Mouse (Mus musculus) C2C12 (cell line): ENCODE data around the gene Pnpo. TPM values are rescaled to one million over a fixed set of nuclear protein-coding genes. Genes with fewer than 3 reads are reported as not detected.

Experiments used
- H3K27me3 ChIP-seq: one replicate; pipeline ENCODE4 v1.6.1; 2011; ENCODE audit not compliant: control insufficient read depth, insufficient read depth, insufficient read length
- H3K36me3 ChIP-seq: one replicate; pipeline ENCODE4 v1.6.1; 2011; ENCODE audit not compliant: control insufficient read depth, insufficient read depth
- H3K4me3 ChIP-seq: one replicate; pipeline ENCODE4 v1.5.1; 2011; ENCODE audit warnings: mild to moderate bottlenecking, control low read depth; ENCODE audit not compliant: poor library complexity, insufficient read depth, severe bottlenecking
- H3K79me2 ChIP-seq: one replicate; pipeline ENCODE4 v1.6.1; 2011; ENCODE audit not compliant: control insufficient read depth, insufficient read depth
- H3K79me3 ChIP-seq: one replicate; pipeline ENCODE4 v1.6.1; 2011; ENCODE audit warnings: low read depth, control low read depth
- H3ac ChIP-seq: one replicate; pipeline ENCODE3; 2011; ENCODE audit warnings: low read depth; ENCODE audit not compliant: control insufficient read depth, insufficient read length
- CEBPB ChIP-seq: IDR thresholded peaks from one replicate; pipeline ENCODE4 v1.6.1; 2011; ENCODE audit warnings: low read depth, mild to moderate bottlenecking, control low read depth, moderate library complexity
- CTCF ChIP-seq: IDR thresholded peaks from one replicate; pipeline ENCODE4 v1.5.1; 2011; ENCODE audit not compliant: control insufficient read depth, insufficient read depth, insufficient read length
- FOSL1 ChIP-seq: IDR thresholded peaks from one replicate; pipeline ENCODE4 v1.8.0; 2011; ENCODE audit warnings: mild to moderate bottlenecking, low read length; ENCODE audit not compliant: poor library complexity, insufficient read depth, severe bottlenecking
- MAX ChIP-seq: IDR thresholded peaks from one replicate; pipeline ENCODE4 v1.6.1; 2011; ENCODE audit warnings: mild to moderate bottlenecking, control low read depth
- MYOD1 ChIP-seq: IDR thresholded peaks from one replicate; pipeline ENCODE4 v1.6.1; 2011; ENCODE audit warnings: low read depth; ENCODE audit not compliant: control insufficient read depth, insufficient read length
- MYOG ChIP-seq: IDR thresholded peaks from one replicate; pipeline ENCODE4 v1.6.1; 2011; ENCODE audit not compliant: control insufficient read depth, insufficient read length; ENCODE audit errors: extremely low read depth
- USF1 ChIP-seq: IDR thresholded peaks from one replicate; pipeline ENCODE4 v1.6.1; 2011; ENCODE audit warnings: low read depth, mild to moderate bottlenecking, control low read depth, moderate library complexity
- polyA plus RNA-seq: library from polyadenylated mRNA; unstranded; fragments of >200 nt; fragmentation: generic; extraction: Trizol; gene quantifications from one replicate; pipeline ENCODE4 v1.2.1, GENCODE M21; 2012; ENCODE audit warnings: missing spikeins

Gene Pnpo
- polyA plus RNA-seq, 1 experiment: 8.5 TPM

DNA sequence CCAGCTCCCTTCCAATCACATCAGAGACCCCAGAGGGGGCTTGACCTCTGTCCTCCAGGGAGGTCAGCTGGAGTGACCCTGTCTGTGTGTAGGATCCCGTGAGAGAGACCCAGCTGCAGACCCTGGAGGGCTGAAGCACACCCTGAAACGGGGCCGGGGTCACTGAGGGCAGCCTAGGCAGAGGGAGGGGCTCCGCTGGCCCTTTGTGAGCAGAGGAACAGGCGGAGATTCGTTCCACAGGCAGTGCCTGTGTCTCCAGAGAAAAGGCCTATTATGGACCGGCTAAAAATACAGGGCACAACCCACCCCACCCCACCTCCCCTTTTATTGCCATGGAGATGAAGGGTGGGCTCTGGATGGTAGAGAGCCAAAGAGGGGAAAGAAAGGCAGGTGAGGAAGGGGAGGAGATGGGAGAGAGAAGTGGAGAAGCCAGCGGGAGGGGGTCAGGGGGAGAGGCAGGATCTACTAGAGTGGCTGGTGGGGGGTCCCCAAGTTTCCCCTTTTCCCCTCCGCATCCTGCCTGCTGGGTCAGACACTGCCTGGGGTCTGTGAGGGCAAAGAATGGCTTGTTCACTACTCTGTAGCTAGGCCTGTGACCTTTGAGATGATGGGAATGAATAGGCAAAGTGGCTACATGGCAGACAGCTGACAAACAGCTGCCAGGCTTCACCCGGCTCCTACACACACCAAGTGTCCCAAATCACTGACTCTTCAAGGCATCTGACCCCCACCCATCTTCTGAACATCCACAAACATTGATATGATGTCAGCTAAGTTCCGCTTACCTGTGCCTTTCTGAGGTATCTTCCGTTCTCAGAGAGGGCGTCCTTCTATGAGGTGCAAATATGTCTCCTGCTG is 44.1 kb downstream of the Pnpo start:
- H3K36me3 ChIP-seq: no peaks in the 10 kb centered on the region
- no peaks in the 10 kb centered on the region for H3K79me3 ChIP-seq
- H3K79me2 ChIP-seq: no peaks in the 10 kb centered on the region
- H3K27me3 ChIP-seq: no peaks in the 10 kb centered on the region
- H3K4me3 ChIP-seq: no peak overlapping the region
- TF ChIP-seq MAX (no peak), MYOG (no peak), MYOD1 (no peak), USF1 (no peak), FOSL1 (no peak), CEBPB (no peak), CTCF (no peak)
- no peak overlapping the region for H3ac ChIP-seq

DNA sequence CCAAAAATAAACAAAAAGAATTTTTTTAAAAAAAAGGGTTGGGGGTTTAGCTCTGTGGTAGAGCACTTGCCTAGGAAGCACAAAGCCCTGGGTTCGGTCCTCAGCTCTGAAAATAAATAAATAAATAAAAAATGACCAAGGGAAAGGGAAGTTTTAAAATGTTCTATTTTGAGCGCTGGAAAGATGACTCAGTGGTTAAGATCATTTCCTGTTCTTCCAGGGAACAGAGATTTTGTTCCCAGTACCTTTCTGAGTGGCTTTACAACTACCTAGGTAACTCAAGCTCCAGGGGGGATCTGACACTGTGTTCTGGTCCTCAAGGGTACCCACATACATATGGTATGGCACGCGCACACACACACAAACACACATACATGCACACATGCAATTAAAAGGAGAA is 47.9 kb downstream of the Pnpo start:
- Histone ChIP-seq H3K79me2 (no peaks in the 10 kb centered on the region), H3K79me3 (no peaks in the 10 kb centered on the region), H3K27me3 (no peaks in the 10 kb centered on the region), H3K36me3 (no peaks in the 10 kb centered on the region), H3K4me3 (no peak overlapping the region), H3ac (no peak overlapping the region)
- TF ChIP-seq CEBPB (no peak), MAX (no peak), CTCF (no peak), USF1 (no peak), MYOG (no peak), FOSL1 (no peak), MYOD1 (no peak)

DNA sequence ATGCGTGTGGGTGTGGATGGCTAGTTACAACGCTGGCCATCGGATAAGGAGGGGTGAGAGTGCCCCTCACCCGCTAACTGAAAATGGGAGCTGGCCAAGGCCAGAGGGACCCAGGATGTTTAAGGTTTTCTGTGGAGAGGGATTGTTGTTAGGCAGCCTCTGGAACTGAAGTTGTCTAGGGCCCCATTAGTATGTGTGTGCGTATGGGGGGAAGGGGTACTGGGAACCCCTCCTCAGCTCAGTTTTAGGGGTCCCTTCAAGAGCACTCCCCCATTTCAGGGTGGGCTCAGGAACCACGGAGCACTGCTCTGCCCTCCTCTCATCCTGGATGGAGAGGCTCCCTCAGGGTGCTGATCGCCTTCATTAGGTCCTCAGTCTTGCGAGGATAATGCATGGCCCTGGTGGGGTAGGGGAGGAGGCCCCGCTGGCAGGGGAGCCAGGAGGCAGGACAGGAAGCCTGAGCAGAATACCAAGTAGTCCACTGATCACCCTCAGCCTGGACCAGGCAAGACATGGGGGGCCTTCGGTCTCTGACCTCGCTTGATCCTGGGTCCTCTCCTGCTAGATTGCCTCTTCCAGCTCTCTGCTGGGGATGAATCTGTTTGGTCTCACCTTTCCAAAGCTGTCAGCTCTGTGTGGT is 50.5 kb downstream of the Pnpo start:
- H3ac ChIP-seq: no peak overlapping the region
- H3K79me2 ChIP-seq: no peaks in the 10 kb centered on the region
- H3K79me3 ChIP-seq: no peaks in the 10 kb centered on the region
- no peak for TF ChIP-seq MYOD1
- H3K27me3 ChIP-seq: no peaks in the 10 kb centered on the region
- no peak overlapping the region for H3K4me3 ChIP-seq
- H3K36me3 ChIP-seq: no peaks in the 10 kb centered on the region

DNA sequence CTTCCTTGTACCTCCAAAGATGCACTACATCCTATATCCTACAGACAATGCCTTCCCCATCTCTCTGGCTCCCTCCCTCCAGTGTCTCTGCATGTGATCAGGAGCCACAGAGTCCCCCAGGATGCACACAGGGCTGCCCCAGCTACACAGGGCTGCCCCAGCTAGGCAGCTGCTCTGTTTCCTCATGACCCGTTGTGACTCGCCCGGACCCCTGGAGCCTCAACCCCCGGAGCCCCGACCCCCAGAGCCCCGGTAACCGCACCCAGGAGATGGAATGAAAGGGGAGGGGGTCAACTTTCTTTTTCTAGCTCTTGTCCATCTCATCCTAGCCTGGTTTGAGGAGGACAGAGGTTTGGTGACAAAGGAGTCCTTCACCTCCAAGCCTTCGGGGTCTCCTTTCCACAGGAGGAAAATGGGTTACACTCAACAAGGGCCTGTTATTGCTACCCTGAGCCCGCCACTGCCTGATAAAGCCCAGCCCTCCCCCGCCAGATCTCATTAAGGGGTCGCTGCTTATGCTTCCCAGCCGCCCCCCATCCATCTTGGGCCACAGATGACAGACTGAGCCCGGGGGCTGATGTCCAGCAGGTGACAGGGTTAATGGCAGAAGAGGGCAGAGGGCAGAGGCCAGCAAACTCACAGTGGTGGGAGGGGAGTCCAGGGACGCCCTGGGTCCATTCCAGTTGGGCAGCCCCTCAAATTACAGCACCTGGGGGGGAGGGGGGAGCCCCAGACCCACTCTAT is 51.8 kb downstream of the Pnpo start:
- TF ChIP-seq FOSL1 (no peak), CEBPB (no peak), MAX (no peak), MYOG (no peak), MYOD1 (no peak), CTCF (no peak)
- H3K4me3 ChIP-seq: no peak overlapping the region
- no peaks in the 10 kb centered on the region for H3K79me2 ChIP-seq
- no peaks in the 10 kb centered on the region for H3K79me3 ChIP-seq
- H3K27me3 ChIP-seq: no peaks in the 10 kb centered on the region
- no peaks in the 10 kb centered on the region for H3K36me3 ChIP-seq
- no peak overlapping the region for H3ac ChIP-seq

Other genes with a start within 250 kb of the Pnpo start
- 17.6 TPM for gene Snx11, start 166.4 kb downstream of the Pnpo start, polyA plus RNA-seq
- gene Cbx1, start 154.9 kb downstream of the Pnpo start, polyA plus RNA-seq: 43.8 TPM
- 89.3 TPM for gene Nfe2l1, start 114.0 kb downstream of the Pnpo start, polyA plus RNA-seq
- gene Copz2, start 94.1 kb downstream of the Pnpo start, polyA plus RNA-seq: 29.0 TPM
- gene Cdk5rap3, start 27.5 kb downstream of the Pnpo start, polyA plus RNA-seq: 33.1 TPM
- gene Prr15l, start 15.9 kb downstream of the Pnpo start, polyA plus RNA-seq: 0.01 TPM
- gene Sp2, start 39.0 kb upstream of the Pnpo start, polyA plus RNA-seq: 13.9 TPM
- 5.5 TPM for gene Sp6, start 69.4 kb upstream of the Pnpo start, polyA plus RNA-seq
- 21.1 TPM for gene Scrn2, start 86.0 kb upstream of the Pnpo start, polyA plus RNA-seq
- 1.0 TPM for gene Lrrc46, start 97.4 kb upstream of the Pnpo start, polyA plus RNA-seq
- 77.5 TPM for gene Mrpl10, start 97.6 kb upstream of the Pnpo start, polyA plus RNA-seq
- 1.8 TPM for gene Osbpl7, start 106.6 kb upstream of the Pnpo start, polyA plus RNA-seq
- gene Tbx21, start 171.3 kb upstream of the Pnpo start, polyA plus RNA-seq: not detected
- 0.46 TPM for gene Tbkbp1, start 207.5 kb upstream of the Pnpo start, polyA plus RNA-seq
- 180 TPM for gene Kpnb1, start 243.9 kb upstream of the Pnpo start, polyA plus RNA-seq